Mouse (Mus musculus) thymus, adult 2 months (tissue): ENCODE measurements around the gene Cd96. TPM values are rescaled to one million over a fixed set of nuclear protein-coding genes. Genes with fewer than 3 reads are reported as not detected.

ENCODE experiments used
- DNase-seq: peaks from one replicate; pipeline ENCODE4 v3.0.0; 2021
- H3K27ac ChIP-seq: fragments of 200-500 bp; 2 replicates; pipeline ENCODE4 v1.5.1; 2012; ENCODE audit warnings: low read length, control low read depth; ENCODE audit not compliant: control insufficient read depth, insufficient read depth
- H3K27me3 ChIP-seq: fragments of 200-500 bp; 2 replicates; pipeline ENCODE4 v1.6.1; 2012; ENCODE audit warnings: mild to moderate bottlenecking, low read length, moderate library complexity, mixed read lengths; ENCODE audit not compliant: control insufficient read depth, insufficient read depth
- H3K36me3 ChIP-seq: fragments of 200-500 bp; 2 replicates; pipeline ENCODE4 v1.6.1; 2012; ENCODE audit warnings: mild to moderate bottlenecking, low read length, moderate library complexity; ENCODE audit not compliant: control insufficient read depth, insufficient read depth
- H3K4me1 ChIP-seq: fragments of 200-500 bp; replicated peaks from 2 replicates; pipeline ENCODE4 v1.6.1; 2012; ENCODE audit warnings: low read length; ENCODE audit not compliant: control insufficient read depth, insufficient read depth
- H3K4me3 ChIP-seq: fragments of 200-500 bp; 2 replicates; pipeline ENCODE4 v1.5.1; 2012; ENCODE audit warnings: mild to moderate bottlenecking, low read length, control low read depth, moderate library complexity; ENCODE audit not compliant: control insufficient read depth, insufficient read depth
- CTCF ChIP-seq: fragments of 200-500 bp; IDR thresholded peaks from 2 replicates; pipeline ENCODE4 v1.5.1; 2012; ENCODE audit warnings: mild to moderate bottlenecking, control low read depth, low read length, moderate library complexity, borderline replicate concordance; ENCODE audit not compliant: control insufficient read depth, poor library complexity, insufficient read depth; ENCODE audit errors: extremely low read depth
- POLR2A ChIP-seq: fragments of 200-500 bp; IDR thresholded peaks from 2 replicates; pipeline ENCODE4 v1.6.1; 2012; ENCODE audit warnings: mild to moderate bottlenecking, low read length, control low read depth, moderate library complexity; ENCODE audit not compliant: control insufficient read depth, poor library complexity, insufficient read depth; ENCODE audit errors: extremely low read depth
- WGBS: fragments of 180-500 bp; shearing (Covaris S2); methylation state at CpG from one replicate; pipeline ENCODE4 v1.1.7; 2018; 5-methylcytosine and 5-hydroxymethylcytosine counted together
- polyA plus RNA-seq: library from polyadenylated mRNA; depleted of rRNA; stranded (reverse); fragments of >200 nt; gene quantifications from 2 replicates; pipeline ENCODE4 v1.2.3, GENCODE M21; 2012

Cd96 gene
- polyA plus RNA-seq, 1 experiment = 47.6 TPM

DNA sequence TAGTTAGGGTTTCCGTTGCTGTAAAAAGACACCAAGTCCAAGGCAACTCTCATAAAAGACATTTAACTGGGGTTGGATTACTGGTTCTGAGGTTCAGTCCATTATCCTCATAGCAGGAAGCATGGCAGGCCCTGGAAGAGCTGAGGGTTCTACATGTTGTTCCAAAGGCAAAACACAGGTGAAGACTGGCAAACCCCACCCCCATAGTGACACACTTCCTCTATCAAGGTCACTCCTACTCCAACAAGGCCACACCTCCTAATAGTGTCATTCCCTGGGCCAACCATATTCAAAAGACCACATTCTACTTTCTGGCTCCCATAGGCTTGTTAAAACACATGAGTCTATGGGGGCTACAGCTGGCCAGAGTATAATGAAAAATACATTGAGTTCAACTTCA is 108.4 kb downstream of the Cd96 start:
- DNase-seq = no peak
- Histone ChIP-seq H3K4me1 (peaks cover 7% of the 10 kb centered on the region), H3K4me3 (no peak overlapping the region), H3K27me3 (no peaks in the 10 kb centered on the region), H3K36me3 (no peaks in the 10 kb centered on the region), H3K27ac (no peak overlapping the region)
- 98% methylated on average over 1 of the region's 1 CpGs for WGBS
- TF ChIP-seq CTCF (no peak), POLR2A (no peak)

DNA sequence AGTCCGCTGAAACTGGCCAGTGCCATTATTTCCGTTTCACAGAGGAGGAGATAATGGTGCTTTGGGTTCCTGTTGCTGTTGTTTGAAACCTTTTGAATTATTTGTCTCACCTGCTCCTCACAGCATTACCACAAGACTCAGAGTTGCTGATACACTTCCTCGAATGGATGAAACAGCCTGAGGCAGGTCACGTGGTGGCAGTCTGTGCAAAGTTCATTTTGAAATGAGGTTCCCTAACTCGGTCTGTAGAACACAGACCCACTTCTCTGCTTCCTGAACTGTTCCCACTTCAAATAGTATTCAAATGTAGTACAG is 109.2 kb downstream of the Cd96 start:
- Histone ChIP-seq H3K27ac (peak overlapping the region; percentile 86), H3K27me3 (no peaks in the 10 kb centered on the region), H3K4me1 (peaks cover 8% of the 10 kb centered on the region), H3K36me3 (no peaks in the 10 kb centered on the region), H3K4me3 (peak overlapping the region; percentile 75)
- DNase-seq = peak; percentile 68
- TF ChIP-seq POLR2A (no peak), CTCF (no peak)
- under 1% methylated on average over 5 of the region's 5 CpGs for WGBS

DNA sequence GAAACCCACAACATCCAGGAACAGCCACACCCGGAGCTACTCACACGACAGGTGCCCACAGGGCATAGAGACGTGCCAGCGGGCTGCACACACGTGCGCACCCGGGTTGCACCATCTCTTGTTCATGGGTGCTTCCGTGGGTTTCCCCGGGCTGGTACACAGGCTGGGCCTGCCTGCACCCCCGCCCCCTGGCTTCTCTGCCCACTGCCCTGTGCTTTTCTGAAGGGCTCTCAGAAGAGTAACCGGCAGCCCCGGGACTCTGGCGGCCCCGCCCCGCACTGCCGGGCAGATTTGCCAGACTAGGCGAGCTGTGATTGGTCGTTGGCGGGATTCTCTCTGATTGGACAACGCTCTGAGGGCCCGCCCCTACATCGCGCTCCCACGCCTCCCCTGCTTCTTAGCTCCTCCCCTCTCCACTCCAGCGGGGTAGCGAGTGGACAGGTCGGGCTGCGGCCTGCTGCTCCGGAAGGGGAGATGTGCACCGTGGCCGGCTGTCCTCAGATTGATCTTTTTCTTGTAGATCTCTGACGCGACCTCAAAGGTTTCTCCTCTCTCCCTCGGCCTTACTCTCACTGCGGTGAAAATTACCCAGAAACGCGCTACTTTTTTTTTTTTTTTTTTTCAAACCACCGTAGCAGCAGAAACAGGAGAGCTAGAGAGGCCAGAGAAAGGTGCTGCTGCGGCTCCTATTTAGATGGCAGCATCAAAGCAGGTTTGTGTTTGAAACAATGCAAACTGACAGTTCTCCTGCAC is 109.7 kb downstream of the Cd96 start, which contains the start of gene Plcxd2:
Gene Plcxd2 (minus strand): TSS at position 66 of the 753 bp plus-strand sequence.
- no peaks in the 10 kb centered on the region for H3K36me3 ChIP-seq
- peak; percentile 95 for DNase-seq
- H3K27ac ChIP-seq = peak within 1 kb of the TSS; percentile 86
- under 1% methylated on average over 39 of the region's 39 CpGs for WGBS
- H3K4me1 ChIP-seq = peaks cover 11% of the 10 kb centered on the region
- peak within 1 kb of the TSS; percentile 75 for H3K4me3 ChIP-seq
- TF ChIP-seq POLR2A (peak; percentile 96), CTCF (peak; percentile 58)
- no peaks in the 10 kb centered on the region for H3K27me3 ChIP-seq

GRCm38 (mm10) chr16:46009717-46010116 is 110.3 kb downstream of the Cd96 start:
- H3K4me1 ChIP-seq = peaks cover 16% of the 10 kb centered on the region
- peak overlapping the region; percentile 77 for H3K27ac ChIP-seq
- TF ChIP-seq CTCF = no peak
- TF ChIP-seq POLR2A = no peak
- no peak for DNase-seq
- no peaks in the 10 kb centered on the region for H3K27me3 ChIP-seq
- WGBS = 7% methylated on average over 13 of the region's 13 CpGs
- H3K4me3 ChIP-seq = peak overlapping the region; percentile 75
- no peaks in the 10 kb centered on the region for H3K36me3 ChIP-seq

- no peaks in the 10 kb centered on the region for H3K27me3 ChIP-seq
- TF ChIP-seq POLR2A (no peak), CTCF (no peak)
- peak; percentile 38 for DNase-seq
- no peaks in the 10 kb centered on the region for H3K36me3 ChIP-seq
- no peak overlapping the region; the same call in 1 of the 2 replicates for H3K4me3 ChIP-seq
- H3K27ac ChIP-seq = peak overlapping the region; percentile 62; the same call in 1 of the 2 replicates
- 22% methylated on average over 3 of the region's 3 CpGs for WGBS
- H3K4me1 ChIP-seq = peaks cover 18% of the 10 kb centered on the region
Observed at GRCm38 (mm10) chr16:46008766-46009165, 111.3 kb downstream of the Cd96 start.

- Histone ChIP-seq H3K36me3 (no peaks in the 10 kb centered on the region), H3K4me1 (peaks cover 20% of the 10 kb centered on the region), H3K27ac (peak overlapping the region; percentile 62; the same call in 1 of the 2 replicates), H3K27me3 (no peaks in the 10 kb centered on the region), H3K4me3 (no peak overlapping the region; the same call in 1 of the 2 replicates)
- no peak for DNase-seq
- TF ChIP-seq CTCF (no peak), POLR2A (no peak)
- WGBS = 91% methylated on average over 5 of the region's 5 CpGs
Observed at GRCm38 (mm10) chr16:46008036-46008605, 111.9 kb downstream of the Cd96 start.
